Mouse (Mus musculus): ENCODE data around the gene Col5a1.

The Col5a1 gene

GRCm38 (mm10) chr2:27886148-27886551 lies at the start of gene Col5a1:
Col5a1 (plus strand) TSS chr2:27886425.
- DNase-seq (ENCODE audit: low spot score): peak; percentile 87

- no peak for DNase-seq (ENCODE audit: low spot score)
These were observed 48.1 kb upstream of the Col5a1 start for GRCm38 (mm10) chr2:27838112-27838511.

GRCm38 (mm10) chr2:27840890-27841289 lies 45.3 kb upstream of the Col5a1 start:
- no peak for DNase-seq (ENCODE audit: low spot score)

GRCm38 (mm10) chr2:27842893-27843292 lies 43.3 kb upstream of the Col5a1 start:
- no peak for DNase-seq (ENCODE audit: low spot score)

GRCm38 (mm10) chr2:27844885-27845284 lies 41.3 kb upstream of the Col5a1 start:
- no peak for DNase-seq (ENCODE audit: low spot score)

- peak; percentile 20 for DNase-seq (ENCODE audit: low spot score)
These were observed 39.2 kb upstream of the Col5a1 start for GRCm38 (mm10) chr2:27847001-27847400.

GRCm38 (mm10) chr2:27847851-27848435 lies 38.3 kb upstream of the Col5a1 start:
- DNase-seq (ENCODE audit: low spot score): no peak

- no peak for DNase-seq (ENCODE audit: low spot score)
These were observed 37.8 kb upstream of the Col5a1 start for GRCm38 (mm10) chr2:27848466-27848865.

GRCm38 (mm10) chr2:27858348-27858903 lies 27.8 kb upstream of the Col5a1 start:
- peak; percentile 35 for DNase-seq (ENCODE audit: low spot score)

- no peak for DNase-seq (ENCODE audit: low spot score)
These were observed 24.5 kb upstream of the Col5a1 start for GRCm38 (mm10) chr2:27861576-27862238.

GRCm38 (mm10) chr2:27864491-27865365 lies 21.5 kb upstream of the Col5a1 start:
- DNase-seq (ENCODE audit: low spot score): no peak

- no peak for DNase-seq (ENCODE audit: low spot score)
These were observed 15.6 kb upstream of the Col5a1 start for GRCm38 (mm10) chr2:27870586-27870985.

- DNase-seq (ENCODE audit: low spot score): no peak
These were observed 15.2 kb upstream of the Col5a1 start for GRCm38 (mm10) chr2:27871056-27871455.

GRCm38 (mm10) chr2:27872276-27872675 lies 13.9 kb upstream of the Col5a1 start:
- no peak for DNase-seq (ENCODE audit: low spot score)

- DNase-seq (ENCODE audit: low spot score): no peak
These were observed 13.2 kb upstream of the Col5a1 start for GRCm38 (mm10) chr2:27873030-27873429.

GRCm38 (mm10) chr2:27874596-27874995 lies 11.6 kb upstream of the Col5a1 start:
- no peak for DNase-seq (ENCODE audit: low spot score)

- DNase-seq (ENCODE audit: low spot score): no peak
These were observed 11.0 kb upstream of the Col5a1 start for GRCm38 (mm10) chr2:27875231-27875630.

GRCm38 (mm10) chr2:27875786-27876185 lies 10.4 kb upstream of the Col5a1 start:
- DNase-seq (ENCODE audit: low spot score): no peak

- no peak for DNase-seq (ENCODE audit: low spot score)
These were observed 9.3 kb upstream of the Col5a1 start for GRCm38 (mm10) chr2:27876724-27877504.

- no peak for DNase-seq (ENCODE audit: low spot score)
These were observed 8.2 kb upstream of the Col5a1 start for GRCm38 (mm10) chr2:27878066-27878465.

- no peak for DNase-seq (ENCODE audit: low spot score)
These were observed 2.9 kb upstream of the Col5a1 start for GRCm38 (mm10) chr2:27883276-27883675.

All from ovary, postnatal 36 days (tissue).